Mouse (Mus musculus) cerebellum, postnatal 25 days (tissue): Measurements from ENCODE around the gene Togaram2.
"Not testable (repeated sequence)": the region's sequence is repeated elsewhere in the genome, so short reads cannot be mapped to it uniquely, and the experiment has no call there.

Experiments
- DNase-seq, 2 experiments: peaks; one replicate each; pipeline ENCODE4 v3.0.0; 2021; ENCODE audit warnings: mixed read lengths in 2 of 2

Togaram2 gene

GRCm38 (mm10) chr17:71742156-71742555, 69.1 kb downstream of the Togaram2 start:
- DNase-seq: no peak

- DNase-seq: no peak
Measured at GRCm38 (mm10) chr17:71742935-71743334, 69.9 kb downstream of the Togaram2 start.

DNA sequence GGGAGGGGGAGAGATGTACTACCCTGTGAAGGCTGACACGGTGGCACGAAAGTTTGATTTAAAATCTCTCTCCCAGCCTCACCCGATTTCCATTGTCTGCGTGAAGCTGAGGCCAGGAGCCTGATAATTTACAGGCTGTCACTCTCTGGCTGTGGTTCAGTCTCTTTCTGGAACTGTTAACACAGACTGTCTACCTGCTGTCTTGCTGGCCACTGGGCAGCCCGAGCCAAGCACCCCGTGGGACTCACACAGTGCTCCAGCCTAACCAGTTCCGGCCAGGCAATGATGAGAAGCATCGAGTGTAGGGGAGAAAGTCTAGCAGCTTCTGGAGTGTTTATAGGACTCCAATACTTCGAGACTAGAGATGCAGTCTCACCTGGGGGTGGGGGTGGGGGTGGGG, 73.1 kb downstream of the Togaram2 start:
- DNase-seq: peak; percentile 71 to 80

- no peak for DNase-seq
Measured at GRCm38 (mm10) chr17:71747561-71747960, 74.5 kb downstream of the Togaram2 start.

- DNase-seq: peak; percentile 46 to 75
Measured at GRCm38 (mm10) chr17:71749616-71750168, 76.6 kb downstream of the Togaram2 start.

- DNase-seq: no peak
Measured at GRCm38 (mm10) chr17:71752831-71753230, 79.8 kb downstream of the Togaram2 start, which contains the start of gene Pcare. Gene Pcare (minus strand): TSS chr17:71752894.

GRCm38 (mm10) chr17:71760536-71760935, 87.5 kb downstream of the Togaram2 start:
- DNase-seq: no peak

GRCm38 (mm10) chr17:71768173-71768572, 95.1 kb downstream of the Togaram2 start, which contains the start of gene Clip4:
Gene Clip4 (plus strand): TSS chr17:71768473.
- not testable (repeated sequence) for DNase-seq

DNA sequence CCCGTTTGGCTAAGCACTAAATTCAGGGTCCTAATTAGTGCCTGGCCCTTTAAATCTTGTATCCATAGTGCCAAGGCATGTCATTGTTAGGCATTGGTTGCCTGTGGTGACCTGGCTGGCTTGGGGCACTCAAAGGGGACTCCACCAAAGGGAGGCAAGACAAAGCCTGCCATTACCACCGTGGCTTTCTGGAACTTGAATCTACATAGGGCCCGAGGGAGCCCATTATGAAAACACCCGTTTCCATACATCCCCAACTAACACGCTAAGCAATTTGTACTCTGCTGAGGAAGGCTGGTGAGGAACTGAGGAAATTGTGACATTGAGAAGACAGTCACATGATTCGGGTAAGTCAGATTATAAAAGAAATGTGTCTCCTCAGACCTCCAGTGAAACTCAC, 96.5 kb downstream of the Togaram2 start:
- DNase-seq: no peak

DNA sequence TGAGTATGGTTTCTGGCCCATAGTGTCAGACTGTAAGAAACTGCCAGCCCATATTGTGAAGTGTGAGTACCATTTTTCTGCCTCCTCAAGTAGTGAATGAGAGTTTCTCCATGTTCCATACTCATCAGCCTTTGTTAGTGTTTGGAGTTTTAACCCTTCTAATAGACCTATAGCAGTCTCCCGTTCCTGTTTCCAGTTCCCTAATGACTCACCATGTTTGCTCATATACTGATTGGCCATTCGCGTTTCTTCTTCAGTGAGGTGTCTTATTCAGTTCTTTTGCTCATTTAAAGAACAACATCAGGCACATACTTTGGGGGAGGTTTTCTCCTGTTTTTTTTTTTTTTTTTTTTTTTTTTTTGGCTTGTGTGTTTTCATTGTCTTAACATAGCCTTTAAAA, 97.6 kb downstream of the Togaram2 start:
- no peak for DNase-seq

- no peak for DNase-seq
Measured at GRCm38 (mm10) chr17:71774173-71774572, 101.1 kb downstream of the Togaram2 start.

GRCm38 (mm10) chr17:71775279-71775678, 102.2 kb downstream of the Togaram2 start:
- no peak for DNase-seq

DNA sequence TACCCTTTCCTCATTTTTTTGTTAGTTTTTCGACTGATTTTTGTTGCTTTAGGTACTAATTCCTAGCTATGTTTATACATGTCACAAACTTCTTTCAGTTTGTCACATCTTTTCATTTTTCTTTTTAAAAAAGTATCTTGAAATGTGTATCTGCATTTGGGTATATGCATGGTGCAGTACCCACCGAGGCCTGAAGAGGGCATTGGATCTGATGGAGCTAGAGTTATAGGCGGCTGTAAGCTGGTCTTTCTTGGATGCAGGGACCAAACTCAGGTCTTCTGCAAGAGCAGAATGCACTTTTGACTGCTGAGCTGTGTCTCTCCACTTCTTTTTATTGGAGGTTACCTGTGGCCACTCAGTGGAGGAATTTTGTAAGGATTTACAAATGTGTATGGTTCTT, 105.6 kb downstream of the Togaram2 start:
- DNase-seq: no peak
